Mouse (Mus musculus) left cerebral cortex, adult 6 months (tissue): ENCODE data around the gene Mknk1. TPM values are rescaled to one million over a fixed set of nuclear protein-coding genes. Genes with fewer than 3 reads are reported as not detected.

ENCODE experiments used
- long read RNA-seq, 2 experiments: library from polyadenylated mRNA; unstranded; transcript quantifications; one replicate each; pipeline ENCODE4 v2.0.0; 2019 to 2020
- polyA plus RNA-seq: library from polyadenylated mRNA; unstranded; fragments of <200 nt; fragmentation: Nextera tagmentation; gene quantifications from 2 replicates; pipeline ENCODE4 v1.2.3, GENCODE M21; 2021

Mknk1 gene
- polyA plus RNA-seq, result 21.3 and 21.8 TPM in 2 replicates
- long read RNA-seq, experiment 1, transcript Mknk1-201 (13 exons, 2,543 nt), result major isoform, 40 of 134 reads
- long read RNA-seq, experiment 1, partial matches to known transcripts, result 13 of 134 reads
- long read RNA-seq, experiment 1, other reads (novel, unspliced or antisense), result 80 of 134 reads
- long read RNA-seq, experiment 2, transcript Mknk1-201 (13 exons, 2,543 nt), result major isoform, 10 of 26 reads
- long read RNA-seq, experiment 2, partial matches to known transcripts, result 3 of 26 reads
- long read RNA-seq, experiment 2, other reads (novel, unspliced or antisense), result 13 of 26 reads

GRCm38 (mm10) chr4:115838696-115839641, at the start of gene Mknk1:
Mknk1 (plus strand) TSS chr4:115839198.

GRCm38 (mm10) chr4:115827888-115828571, 11.0 kb upstream of the Mknk1 start, which contains the start of gene Mob3c:
Mob3c (plus strand) TSS chr4:115828092.

GRCm38 (mm10) chr4:115884022-115884421, 45.0 kb downstream of the Mknk1 start, which contains the start of gene Kncn:
Kncn (plus strand) TSS chr4:115884400.

GRCm38 (mm10) chr4:115890553-115890952, 51.6 kb downstream of the Mknk1 start, which contains the start of gene 6430628N08Rik:
6430628N08Rik (plus strand) TSS chr4:115890665.

Other genes starting within 250 kb of the Mknk1 start
- not detected in 2 replicates for gene Cyp4a32, start 238.2 kb upstream of the Mknk1 start, polyA plus RNA-seq
- gene Cyp4b1, start 191.5 kb upstream of the Mknk1 start, polyA plus RNA-seq, result 0.56 and 0.89 TPM in 2 replicates
- gene Efcab14, start 101.5 kb upstream of the Mknk1 start, polyA plus RNA-seq, result 23.0 and 25.2 TPM in 2 replicates
- not detected in 2 replicates for gene Tex38, start 58.2 kb upstream of the Mknk1 start, polyA plus RNA-seq
- gene Atpaf1, start 54.4 kb upstream of the Mknk1 start, polyA plus RNA-seq, result 51.7 and 71.5 TPM in 2 replicates
- 5.8 and 7.4 TPM in 2 replicates for gene Mob3c, start 11.1 kb upstream of the Mknk1 start, polyA plus RNA-seq
- gene Kncn, start 45.2 kb downstream of the Mknk1 start, polyA plus RNA-seq, result 0.14 and 0.18 TPM in 2 replicates
- 0.21 and 0.53 TPM in 2 replicates for gene 6430628N08Rik, start 51.5 kb downstream of the Mknk1 start, polyA plus RNA-seq
- gene Dmbx1, start 100.7 kb downstream of the Mknk1 start, polyA plus RNA-seq, result not detected in 2 replicates
- gene Faah, start 178.7 kb downstream of the Mknk1 start, polyA plus RNA-seq, result 53.3 and 74.4 TPM in 2 replicates
- 11.0 and 12.3 TPM in 2 replicates for gene Nsun4, start 214.7 kb downstream of the Mknk1 start, polyA plus RNA-seq
- 876 and 1,025 TPM in 2 replicates for gene Uqcrh, start 235.9 kb downstream of the Mknk1 start, polyA plus RNA-seq
- 20.7 and 22.8 TPM in 2 replicates for gene Lrrc41, start 236.1 kb downstream of the Mknk1 start, polyA plus RNA-seq